Mouse (Mus musculus): ENCODE measurements around the gene Pemt. TPM values are rescaled to one million over a fixed set of nuclear protein-coding genes. Genes with fewer than 3 reads are reported as not detected.

The Pemt gene
- polyA plus RNA-seq, 1 experiment from 2014 or later = 8.9 TPM

- ATAC-seq (ENCODE audit: low FRiP score, low read depth) = no peak
- WGBS = 15% methylated on average over 10 of the region's 10 CpGs
Observed at GRCm38 (mm10) chr11:59975241-59975640, 71.0 kb downstream of the Pemt start.

DNA sequence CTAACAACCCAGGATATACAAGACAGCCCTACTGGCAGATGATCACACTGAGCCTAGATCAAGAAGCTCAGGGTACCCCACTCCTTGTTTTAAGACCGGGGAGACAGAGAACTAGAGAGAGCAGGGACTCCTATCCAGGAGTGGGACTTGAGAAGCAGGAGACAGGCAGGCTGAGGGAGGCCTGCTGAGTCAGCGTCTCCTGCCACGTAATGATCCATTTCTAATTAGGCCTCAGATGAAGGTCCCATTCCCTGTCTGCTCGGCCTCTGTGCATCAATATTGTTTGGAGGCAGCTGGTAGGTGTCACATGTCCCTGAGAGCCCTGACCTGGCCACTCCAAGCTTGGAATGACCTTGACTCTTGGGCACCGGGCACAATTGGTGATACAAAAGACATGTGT is 72.9 kb downstream of the Pemt start:
- H3K27me3 ChIP-seq = no peaks in the 10 kb centered on the region

More at GRCm38 (mm10) chr11:59975241-59975640, 71.0 kb downstream of the Pemt start:
- no peaks in the 10 kb centered on the region for H3K36me3 ChIP-seq
- H3K27me3 ChIP-seq = no peaks in the 10 kb centered on the region
- H3K4me1 ChIP-seq (replicated peaks) = 0 out of 2 replicates have a peak, but pooled peaks cover 4% of the 10 kb centered on the region
- H3K9ac ChIP-seq = no peak overlapping the region
- H3K4me2 ChIP-seq = no peak overlapping the region
- no peak overlapping the region for H3K4me3 ChIP-seq
- no peak overlapping the region for H3K27ac ChIP-seq (replicated peaks)
- H3K9me3 ChIP-seq = no peaks in the 10 kb centered on the region

GRCm38 (mm10) chr11:59971691-59972090 is 74.6 kb downstream of the Pemt start:
- Histone ChIP-seq H3K4me2 (no peak overlapping the region), H3K27ac (replicated peaks) (no peak overlapping the region), H3K27me3 (no peaks in the 10 kb centered on the region), H3K9me3 (no peaks in the 10 kb centered on the region), H3K4me3 (no peak overlapping the region), H3K36me3 (no peaks in the 10 kb centered on the region), H3K4me1 (replicated peaks) (0 out of 2 replicates have a peak, but pooled peaks cover 4% of the 10 kb centered on the region), H3K9ac (no peak overlapping the region)
- ATAC-seq (ENCODE audit: low FRiP score, low read depth) = no peak
- WGBS = 28% methylated on average over 2 of the region's 2 CpGs

More for the DNA sequence above, 72.9 kb downstream of the Pemt start:
- 0 out of 2 replicates have a peak, but pooled peaks cover 4% of the 10 kb centered on the region for H3K4me1 ChIP-seq (replicated peaks)
- no peak overlapping the region for H3K4me3 ChIP-seq
- H3K4me2 ChIP-seq = no peak overlapping the region
- no peak overlapping the region for H3K27ac ChIP-seq (replicated peaks)
- ATAC-seq (ENCODE audit: low FRiP score, low read depth) = no peak
- WGBS = 69% methylated on average over 5 of the region's 5 CpGs
- H3K36me3 ChIP-seq = no peaks in the 10 kb centered on the region
- H3K9me3 ChIP-seq = no peaks in the 10 kb centered on the region
- H3K9ac ChIP-seq = no peak overlapping the region

- H3K4me2 ChIP-seq = no peak overlapping the region
- no peak overlapping the region for H3K9ac ChIP-seq
- 77% methylated on average over 5 of the region's 5 CpGs for WGBS
- H3K27me3 ChIP-seq = no peaks in the 10 kb centered on the region
- H3K9me3 ChIP-seq = no peaks in the 10 kb centered on the region
- no peaks in the 10 kb centered on the region for H3K36me3 ChIP-seq
- H3K4me1 ChIP-seq (replicated peaks) = 0 out of 2 replicates have a peak, but pooled peaks cover 4% of the 10 kb centered on the region
- no peak for ATAC-seq (ENCODE audit: low FRiP score, low read depth)
- no peak overlapping the region for H3K4me3 ChIP-seq
- H3K27ac ChIP-seq (replicated peaks) = no peak overlapping the region
Observed at GRCm38 (mm10) chr11:59970780-59971179, 75.5 kb downstream of the Pemt start.

DNA sequence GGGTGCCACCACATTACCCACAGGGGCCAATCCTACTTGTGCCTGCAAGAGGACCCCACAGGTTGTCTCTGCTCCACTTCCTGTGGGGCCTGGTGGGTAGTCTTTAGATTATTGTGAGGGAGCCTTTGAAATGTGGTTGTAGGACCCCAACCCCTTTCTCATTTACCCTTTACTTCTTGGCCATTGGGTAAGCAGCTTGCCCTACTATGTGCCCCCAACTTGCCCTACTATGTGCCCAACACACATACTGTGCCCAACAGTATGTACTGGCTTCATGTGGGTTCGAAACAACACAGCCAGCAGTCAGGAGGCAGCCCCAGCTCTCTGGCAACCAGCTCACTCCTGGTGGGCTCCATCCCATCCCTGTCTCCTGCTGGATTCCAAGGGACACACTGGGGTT is 78.5 kb downstream of the Pemt start:
- Histone ChIP-seq H3K27ac (replicated peaks) (no peak overlapping the region), H3K4me3 (no peak overlapping the region), H3K9me3 (no peaks in the 10 kb centered on the region), H3K4me2 (no peak overlapping the region), H3K9ac (no peak overlapping the region), H3K4me1 (replicated peaks) (peaks cover 24% of the 10 kb centered on the region), H3K27me3 (peaks cover 21% of the 10 kb centered on the region), H3K36me3 (no peaks in the 10 kb centered on the region)
- WGBS = 86% methylated on average over 1 of the region's 1 CpGs
- ATAC-seq (ENCODE audit: low FRiP score, low read depth) = no peak

DNA sequence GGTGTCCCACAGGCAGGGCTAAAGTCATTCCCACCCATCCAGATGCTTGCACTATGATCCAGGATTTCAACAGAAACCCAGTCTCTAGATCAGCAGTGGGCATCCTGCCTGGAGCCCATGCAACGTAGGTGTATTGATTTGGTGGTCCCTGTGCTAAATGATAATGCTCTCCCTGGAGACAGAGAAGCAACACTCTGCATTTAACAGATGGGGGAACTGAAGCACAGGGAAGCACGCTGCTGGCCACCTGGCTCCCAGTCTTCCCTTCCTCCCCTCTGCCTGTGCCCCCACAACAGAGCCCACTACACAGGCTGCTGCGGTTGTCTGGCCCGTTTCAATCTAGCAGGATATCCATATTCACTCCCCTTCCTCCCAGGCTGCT is 80.2 kb downstream of the Pemt start:
- Histone ChIP-seq H3K4me2 (no peak overlapping the region), H3K9me3 (no peaks in the 10 kb centered on the region), H3K4me1 (replicated peaks) (peaks cover 24% of the 10 kb centered on the region), H3K27me3 (peaks cover 27% of the 10 kb centered on the region), H3K9ac (no peak overlapping the region), H3K27ac (replicated peaks) (no peak overlapping the region), H3K4me3 (no peak overlapping the region), H3K36me3 (peaks cover 6% of the 10 kb centered on the region; the same call in 1 of the 2 replicates)
- WGBS = 57% methylated on average over 4 of the region's 4 CpGs
- no peak for ATAC-seq (ENCODE audit: low FRiP score, low read depth)

DNA sequence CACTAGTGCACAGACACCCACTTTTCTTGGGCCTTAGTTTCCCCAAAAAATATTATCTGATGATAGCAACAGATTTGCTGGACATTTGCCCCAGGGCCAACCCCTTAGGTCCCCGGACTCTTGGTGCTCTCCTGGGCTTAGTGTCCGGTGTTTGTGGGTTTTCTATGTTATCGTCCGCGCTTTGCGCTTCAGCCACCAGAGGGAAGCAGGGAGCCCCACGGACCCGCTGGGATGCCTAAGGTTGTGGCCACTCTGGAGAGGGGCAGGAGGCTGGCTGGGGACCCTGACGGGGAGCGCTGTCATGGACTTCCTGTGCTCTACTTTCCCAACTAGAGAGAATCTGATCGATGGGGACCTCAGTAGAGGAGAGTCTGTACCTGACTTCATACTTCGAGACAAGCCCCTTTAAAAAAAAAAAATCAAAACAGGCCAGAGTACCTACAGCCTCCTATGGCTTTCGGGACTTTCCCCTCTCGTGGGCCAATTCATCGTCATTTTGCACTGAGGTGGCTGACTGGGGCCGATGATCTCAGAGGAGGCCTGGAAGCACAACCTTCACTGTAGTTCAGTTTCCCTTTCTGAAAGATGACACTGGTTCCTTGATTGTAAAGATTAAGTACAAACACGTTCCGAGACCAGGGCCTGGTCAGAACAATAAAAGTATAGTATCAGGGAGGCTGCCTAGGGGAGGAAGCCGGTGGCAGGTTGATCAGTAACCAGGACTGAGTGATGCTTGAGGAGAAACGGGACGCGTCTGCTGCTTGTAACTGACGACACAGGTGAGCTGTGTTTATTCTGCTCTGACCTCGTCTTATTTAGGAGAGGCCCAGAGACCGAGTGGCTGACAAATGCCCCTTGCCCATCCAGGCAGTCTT is 80.8 kb downstream of the Pemt start:
- Histone ChIP-seq H3K36me3 (peaks cover 11% of the 10 kb centered on the region; the same call in 1 of the 2 replicates), H3K9me3 (no peaks in the 10 kb centered on the region), H3K9ac (peak overlapping the region; percentile 40), H3K4me3 (peak overlapping the region; percentile 41), H3K4me2 (peak overlapping the region; percentile 96), H3K4me1 (replicated peaks) (peaks cover 24% of the 10 kb centered on the region), H3K27me3 (peaks cover 27% of the 10 kb centered on the region), H3K27ac (replicated peaks) (no peak overlapping the region)
- no peak; the same call in 1 of the 2 replicates for ATAC-seq (ENCODE audit: low FRiP score, low read depth)
- 24% methylated on average over 25 of the region's 25 CpGs for whole genome bisulfite sequencing

- ATAC-seq (ENCODE audit: low FRiP score, low read depth) = peak; percentile 59; the same call in 1 of the 2 replicates
- peaks cover 27% of the 10 kb centered on the region for H3K27me3 ChIP-seq
- peaks cover 24% of the 10 kb centered on the region for H3K4me1 ChIP-seq (replicated peaks)
- H3K27ac ChIP-seq (replicated peaks) = no peak within 1 kb of the TSS
- peaks cover 11% of the 10 kb centered on the region; the same call in 1 of the 2 replicates for H3K36me3 ChIP-seq
- H3K9me3 ChIP-seq = no peaks in the 10 kb centered on the region
- under 1% methylated on average over 28 of the region's 28 CpGs for WGBS
- H3K9ac ChIP-seq = peak within 1 kb of the TSS; percentile 40
- H3K4me3 ChIP-seq = peak within 1 kb of the TSS; percentile 41
- peak within 1 kb of the TSS; percentile 96 for H3K4me2 ChIP-seq
Observed at GRCm38 (mm10) chr11:59964818-59965217, 81.5 kb downstream of the Pemt start, which contains the start of gene Rasd1. Gene Rasd1, minus strand, starts transcription at chr11:59964944.

GRCm38 (mm10) chr11:59964163-59964758 is 82.0 kb downstream of the Pemt start:
- Histone ChIP-seq H3K4me1 (replicated peaks) (peaks cover 24% of the 10 kb centered on the region), H3K36me3 (peaks cover 11% of the 10 kb centered on the region; the same call in 1 of the 2 replicates), H3K9me3 (no peaks in the 10 kb centered on the region), H3K4me3 (peak overlapping the region; percentile 41), H3K4me2 (peak overlapping the region; percentile 96), H3K27me3 (peaks cover 27% of the 10 kb centered on the region), H3K9ac (peak overlapping the region; percentile 40), H3K27ac (replicated peaks) (no peak overlapping the region)
- ATAC-seq (ENCODE audit: low FRiP score, low read depth) = no peak
- WGBS = 3% methylated on average over 33 of the region's 33 CpGs

DNA sequence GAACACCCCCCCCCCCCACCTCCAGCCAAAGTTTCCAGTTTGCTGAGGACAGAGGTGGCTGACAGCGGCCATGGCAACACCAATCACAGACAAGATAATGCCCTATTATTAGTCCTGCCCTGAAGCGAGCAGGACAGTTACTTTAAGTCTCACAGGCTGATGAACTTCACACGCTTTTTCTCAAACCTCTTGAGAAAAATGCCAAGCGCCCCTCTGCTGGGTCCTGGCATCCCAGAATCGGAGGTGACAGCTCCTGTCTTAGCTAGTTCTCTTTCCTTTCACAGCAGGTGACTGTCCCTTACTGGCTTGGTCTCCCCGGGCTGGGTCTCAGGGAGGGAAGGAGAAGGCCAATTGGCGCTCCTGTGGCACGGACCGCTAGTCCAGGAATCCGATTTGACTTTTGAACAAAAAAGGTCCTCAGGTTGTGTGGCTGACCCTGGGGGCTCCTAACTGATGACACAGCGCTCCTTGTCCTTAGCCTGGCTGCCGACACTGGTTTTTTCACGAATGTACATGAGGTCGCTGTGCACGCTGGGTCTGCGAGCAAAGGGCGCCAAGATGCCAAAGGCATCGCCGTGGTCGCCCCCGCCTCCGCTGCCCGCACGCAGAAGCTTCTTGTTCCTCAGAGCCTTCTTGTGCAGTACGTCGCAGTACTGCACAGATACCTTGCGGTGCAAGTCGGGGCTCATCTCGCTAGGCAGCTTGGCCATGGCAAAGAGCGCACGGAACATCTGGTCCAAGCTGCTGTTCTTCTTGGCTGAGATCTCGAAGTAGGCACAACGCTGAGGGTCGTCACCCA is 82.7 kb downstream of the Pemt start:
- peaks cover 24% of the 10 kb centered on the region for H3K4me1 ChIP-seq (replicated peaks)
- peak overlapping the region; percentile 40 for H3K9ac ChIP-seq
- WGBS = 5% methylated on average over 34 of the region's 34 CpGs
- H3K4me3 ChIP-seq = peak overlapping the region; percentile 41
- H3K27ac ChIP-seq (replicated peaks) = no peak overlapping the region
- no peaks in the 10 kb centered on the region for H3K9me3 ChIP-seq
- H3K36me3 ChIP-seq = peaks cover 11% of the 10 kb centered on the region; the same call in 1 of the 2 replicates
- peaks cover 27% of the 10 kb centered on the region for H3K27me3 ChIP-seq
- peak overlapping the region; percentile 96 for H3K4me2 ChIP-seq
- ATAC-seq (ENCODE audit: low FRiP score, low read depth) = no peak

- ATAC-seq (ENCODE audit: low FRiP score, low read depth) = no peak
- no peak overlapping the region for H3K4me3 ChIP-seq
Observed at GRCm38 (mm10) chr11:59962590-59962989, 83.7 kb downstream of the Pemt start.

More at GRCm38 (mm10) chr11:59962590-59962989, 83.7 kb downstream of the Pemt start:
- no peaks in the 10 kb centered on the region for H3K9me3 ChIP-seq
- H3K4me2 ChIP-seq = no peak overlapping the region
- no peak overlapping the region for H3K9ac ChIP-seq
- peaks cover 24% of the 10 kb centered on the region for H3K4me1 ChIP-seq (replicated peaks)
- 77% methylated on average over 3 of the region's 3 CpGs for WGBS
- peaks cover 27% of the 10 kb centered on the region for H3K27me3 ChIP-seq
- peaks cover 11% of the 10 kb centered on the region; the same call in 1 of the 2 replicates for H3K36me3 ChIP-seq
- H3K27ac ChIP-seq (replicated peaks) = no peak overlapping the region
